Mouse (Mus musculus) midbrain, embryonic 14.5 days (tissue): ENCODE measurements around the gene Phxr2. TPM values are rescaled to one million over a fixed set of nuclear protein-coding genes. Genes with fewer than 3 reads are reported as not detected.

Source experiments
- ATAC-seq: fragments of 200-750 bp; cut with Nextera tagmentation; 2 replicates; pipeline ENCODE4 v1.8.0; 2017; ENCODE audit warnings: moderate number of reproducible peaks, moderate library complexity; ENCODE audit not compliant: low FRiP score, low TSS enrichment
- DNase-seq: peaks from one replicate; pipeline ENCODE4 v3.0.0-alpha.2; 2015
- H3K27ac ChIP-seq: fragments of 300-500 bp; sonication (generic); replicated peaks from 2 replicates; pipeline ENCODE4 v1.5.1; 2014; ENCODE audit warnings: mild to moderate bottlenecking, low read depth, low read length, moderate library complexity
- H3K27me3 ChIP-seq: fragments of 300-500 bp; sonication (generic); 2 replicates; pipeline ENCODE4 v1.6.1; 2014; ENCODE audit warnings: low read length, control low read depth, mixed read lengths; ENCODE audit not compliant: control insufficient read depth, insufficient read depth
- H3K36me3 ChIP-seq: fragments of 300-500 bp; sonication (generic); 2 replicates; pipeline ENCODE4 v1.6.1; 2014; ENCODE audit warnings: low read length, control low read depth; ENCODE audit not compliant: control insufficient read depth, insufficient read depth
- H3K4me1 ChIP-seq: fragments of 300-500 bp; sonication (generic); 2 replicates; pipeline ENCODE4 v1.6.1; 2014; ENCODE audit warnings: mild to moderate bottlenecking, antibody characterized with exemption, low read length, control low read depth; ENCODE audit not compliant: control insufficient read depth, insufficient read depth
- H3K4me2 ChIP-seq: fragments of 300-500 bp; sonication (generic); 2 replicates; pipeline ENCODE4 v1.6.1; 2014; ENCODE audit warnings: mild to moderate bottlenecking, low read length, moderate library complexity
- H3K4me3 ChIP-seq: fragments of 300-500 bp; sonication (generic); replicated peaks from 2 replicates; pipeline ENCODE4 v1.5.1; 2014; ENCODE audit warnings: low read depth, low read length
- H3K9ac ChIP-seq: fragments of 300-500 bp; sonication (generic); replicated peaks from 2 replicates; pipeline ENCODE4 v1.6.1; 2014; ENCODE audit warnings: mild to moderate bottlenecking, low read length, moderate library complexity
- H3K9me3 ChIP-seq: fragments of 300-500 bp; sonication (generic); 2 replicates; pipeline ENCODE4 v1.6.1; 2016; ENCODE audit warnings: low read length, control low read depth, mixed read lengths; ENCODE audit not compliant: control insufficient read depth
- WGBS: fragments of 180-500 bp; shearing (Covaris S2); extraction: QIAGEN DNeasy Blood & Tissue Kit; methylation state at CpG from one replicate; pipeline ENCODE4 v1.1.7; 2014; 5-methylcytosine and 5-hydroxymethylcytosine counted together
- polyA plus RNA-seq: library from polyadenylated mRNA; unstranded; fragments of >200 nt; fragmentation: Nextera tagmentation; extraction: Ambion mirVana; gene quantifications from 2 replicates; pipeline ENCODE4 v1.2.1, GENCODE M21; 2014

The Phxr2 gene
- polyA plus RNA-seq, 1 experiment from 2014 or later, result 0.30 TPM

GRCm38 (mm10) chr10:99146596-99146995 is 20.5 kb upstream of the Phxr2 start:
- Histone ChIP-seq H3K4me1 (no peaks in the 10 kb centered on the region), H3K27ac (no peak overlapping the region), H3K27me3 (no peaks in the 10 kb centered on the region), H3K4me3 (no peak overlapping the region), H3K9me3 (no peaks in the 10 kb centered on the region), H3K4me2 (no peak overlapping the region), H3K36me3 (no peaks in the 10 kb centered on the region), H3K9ac (no peak overlapping the region)
- DNase-seq (no peak), ATAC-seq (no peak)
- WGBS, result 95% methylated on average over 8 of the region's 8 CpGs

- H3K36me3 ChIP-seq, result no peaks in the 10 kb centered on the region
- no peaks in the 10 kb centered on the region for H3K9me3 ChIP-seq
- no peaks in the 10 kb centered on the region for H3K4me1 ChIP-seq
- H3K27me3 ChIP-seq, result no peaks in the 10 kb centered on the region
- ATAC-seq (no peak), DNase-seq (no peak)
- no peak overlapping the region for H3K27ac ChIP-seq
- 87% methylated on average over 8 of the region's 8 CpGs for WGBS
- no peak overlapping the region for H3K9ac ChIP-seq
- H3K4me2 ChIP-seq, result no peak overlapping the region
- H3K4me3 ChIP-seq, result no peak overlapping the region
Measured at GRCm38 (mm10) chr10:99145611-99146010, 19.5 kb upstream of the Phxr2 start.

GRCm38 (mm10) chr10:99136337-99136736 is 10.2 kb upstream of the Phxr2 start:
- no peaks in the 10 kb centered on the region for H3K4me1 ChIP-seq
- 65% methylated on average over 5 of the region's 5 CpGs for WGBS
- H3K9me3 ChIP-seq, result no peaks in the 10 kb centered on the region
- DNase-seq, result peak; percentile 56
- H3K27me3 ChIP-seq, result no peaks in the 10 kb centered on the region
- no peak for ATAC-seq
- no peak overlapping the region for H3K9ac ChIP-seq
- H3K4me2 ChIP-seq, result no peak overlapping the region
- no peak overlapping the region for H3K4me3 ChIP-seq
- peaks cover 9% of the 10 kb centered on the region; the same call in 1 of the 2 replicates for H3K36me3 ChIP-seq
- no peak overlapping the region for H3K27ac ChIP-seq

DNA sequence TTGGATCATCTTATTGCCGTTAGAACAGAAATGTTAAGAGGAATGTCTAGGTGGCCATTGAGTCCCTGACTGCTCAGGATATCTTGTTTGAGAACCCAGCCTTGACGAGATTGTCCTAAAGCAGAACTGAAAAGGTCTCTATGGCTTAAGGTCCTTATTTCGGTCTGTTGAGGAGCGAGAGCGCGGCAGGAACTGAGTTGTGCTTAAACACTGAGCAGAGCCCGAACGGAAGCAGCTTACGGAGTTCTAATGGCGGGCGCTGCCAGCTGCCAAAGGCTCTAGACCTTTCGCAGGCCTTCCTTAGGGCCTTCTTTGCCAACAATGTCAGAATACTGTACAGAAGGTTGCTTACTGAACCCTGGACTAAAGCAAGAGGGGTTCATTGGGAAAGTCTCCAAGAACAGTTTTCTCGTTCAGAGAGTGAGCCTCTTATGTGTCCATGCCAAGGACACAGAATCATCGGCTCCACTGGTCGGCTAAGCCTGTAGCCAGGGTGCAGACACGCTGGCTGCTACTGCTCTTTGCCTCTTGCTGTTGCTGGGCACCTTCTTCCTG is 7.3 kb upstream of the Phxr2 start:
- DNase-seq (no peak), ATAC-seq (no peak)
- Histone ChIP-seq H3K27ac (no peak overlapping the region), H3K9me3 (no peaks in the 10 kb centered on the region), H3K36me3 (peaks cover 12% of the 10 kb centered on the region), H3K27me3 (no peaks in the 10 kb centered on the region), H3K4me2 (no peak overlapping the region), H3K4me1 (no peaks in the 10 kb centered on the region), H3K4me3 (no peak overlapping the region), H3K9ac (no peak overlapping the region)
- WGBS, result 95% methylated on average over 16 of the region's 16 CpGs

DNA sequence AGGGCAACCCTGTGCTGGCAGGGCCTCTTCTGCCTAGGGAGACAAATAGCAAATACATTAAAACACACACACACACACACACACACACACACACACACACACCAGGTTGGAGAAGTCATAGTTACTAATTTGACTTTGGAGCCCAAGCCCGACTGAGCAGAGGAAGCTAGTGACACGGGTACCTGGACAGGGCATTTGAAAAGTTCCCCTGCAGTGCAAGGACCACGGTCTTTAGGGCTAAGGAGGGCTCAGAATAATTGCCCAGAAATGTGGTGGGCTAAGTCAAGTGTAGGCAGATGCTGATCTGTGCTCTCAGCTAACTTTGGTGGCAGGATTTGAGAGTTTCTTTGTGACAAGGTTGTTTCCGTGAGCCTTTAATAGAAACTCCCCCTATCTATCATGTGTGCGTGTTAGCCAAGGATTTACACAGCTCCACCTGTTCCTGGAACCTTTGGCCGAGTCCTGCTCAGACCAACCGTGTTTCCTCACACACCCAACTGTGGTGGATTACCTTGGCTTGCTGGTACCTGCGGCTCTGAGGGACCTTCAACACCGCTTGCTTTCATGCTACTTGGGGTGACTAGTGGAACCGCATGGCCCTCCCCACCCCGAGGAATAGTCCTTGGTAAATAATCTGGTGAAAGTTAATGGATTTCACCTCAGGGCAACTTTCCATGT is 6.6 kb upstream of the Phxr2 start:
- 92% methylated on average over 11 of the region's 11 CpGs for WGBS
- Histone ChIP-seq H3K36me3 (peaks cover 12% of the 10 kb centered on the region), H3K9me3 (no peaks in the 10 kb centered on the region), H3K4me3 (no peak overlapping the region), H3K27ac (no peak overlapping the region), H3K4me2 (no peak overlapping the region), H3K27me3 (no peaks in the 10 kb centered on the region), H3K9ac (no peak overlapping the region), H3K4me1 (no peaks in the 10 kb centered on the region)
- DNase-seq (no peak), ATAC-seq (no peak)

DNA sequence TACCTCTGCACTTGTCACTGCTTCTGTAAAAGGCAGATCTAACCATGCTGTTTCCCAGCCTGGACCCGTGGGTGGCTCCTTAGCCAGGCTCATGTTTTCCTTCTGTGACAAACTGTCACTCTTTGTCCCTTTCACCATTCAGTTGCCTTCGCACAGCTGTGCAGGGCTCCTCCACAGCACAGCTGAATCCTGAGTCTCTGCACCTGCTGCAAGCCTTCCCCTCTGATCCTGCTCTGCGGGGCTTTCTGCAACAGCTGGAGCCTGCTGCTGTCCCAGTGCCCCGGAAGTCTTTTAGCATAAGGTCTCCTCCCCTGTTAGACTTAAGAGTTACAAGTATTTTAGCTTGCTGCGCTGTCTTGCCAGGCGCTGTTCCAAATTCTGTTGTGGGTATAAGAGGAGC is 6.1 kb upstream of the Phxr2 start:
- H3K4me1 ChIP-seq, result no peaks in the 10 kb centered on the region
- H3K4me2 ChIP-seq, result no peak overlapping the region
- no peak overlapping the region for H3K27ac ChIP-seq
- no peak overlapping the region for H3K4me3 ChIP-seq
- DNase-seq (no peak), ATAC-seq (no peak)
- H3K36me3 ChIP-seq, result peaks cover 12% of the 10 kb centered on the region
- H3K9ac ChIP-seq, result no peak overlapping the region
- WGBS, result 69% methylated on average over 6 of the region's 6 CpGs
- no peaks in the 10 kb centered on the region for H3K27me3 ChIP-seq
- no peaks in the 10 kb centered on the region for H3K9me3 ChIP-seq

GRCm38 (mm10) chr10:99131298-99131697 is 5.2 kb upstream of the Phxr2 start:
- ATAC-seq, result no peak
- DNase-seq, result peak; percentile 6
- H3K27ac ChIP-seq, result no peak overlapping the region
- no peaks in the 10 kb centered on the region for H3K4me1 ChIP-seq
- no peak overlapping the region for H3K4me2 ChIP-seq
- no peaks in the 10 kb centered on the region for H3K9me3 ChIP-seq
- no peaks in the 10 kb centered on the region for H3K27me3 ChIP-seq
- H3K36me3 ChIP-seq, result peaks cover 12% of the 10 kb centered on the region
- no peak overlapping the region for H3K4me3 ChIP-seq
- WGBS, result 36% methylated on average over 5 of the region's 5 CpGs
- no peak overlapping the region for H3K9ac ChIP-seq

GRCm38 (mm10) chr10:99130611-99131010 is 4.5 kb upstream of the Phxr2 start:
- H3K9me3 ChIP-seq, result no peaks in the 10 kb centered on the region
- no peaks in the 10 kb centered on the region for H3K27me3 ChIP-seq
- ATAC-seq, result no peak
- no peak overlapping the region for H3K4me3 ChIP-seq
- no peak overlapping the region for H3K9ac ChIP-seq
- WGBS, result 26% methylated on average over 6 of the region's 6 CpGs
- no peaks in the 10 kb centered on the region for H3K4me1 ChIP-seq
- peaks cover 12% of the 10 kb centered on the region for H3K36me3 ChIP-seq
- DNase-seq, result peak; percentile 7
- no peak overlapping the region for H3K4me2 ChIP-seq
- no peak overlapping the region for H3K27ac ChIP-seq

GRCm38 (mm10) chr10:99127691-99128261 is 1.7 kb upstream of the Phxr2 start:
- 88% methylated on average over 11 of the region's 11 CpGs for WGBS
- H3K27ac ChIP-seq, result no peak overlapping the region
- no peaks in the 10 kb centered on the region for H3K9me3 ChIP-seq
- peaks cover 6% of the 10 kb centered on the region for H3K36me3 ChIP-seq
- no peak overlapping the region for H3K9ac ChIP-seq
- H3K4me2 ChIP-seq, result no peak overlapping the region
- no peaks in the 10 kb centered on the region for H3K27me3 ChIP-seq
- H3K4me3 ChIP-seq, result no peak overlapping the region
- no peaks in the 10 kb centered on the region for H3K4me1 ChIP-seq
- DNase-seq (no peak), ATAC-seq (no peak)
